Mouse (Mus musculus) hindbrain, embryonic 11.5 days (tissue): Measurements from ENCODE around the gene Pxn. TPM values are rescaled to one million over a fixed set of nuclear protein-coding genes. Genes with fewer than 3 reads are reported as not detected.

Experiments
- ATAC-seq: fragments of 200-750 bp; cut with Nextera tagmentation; 2 replicates; pipeline ENCODE4 v1.8.0; 2017; ENCODE audit warnings: mild to moderate bottlenecking, moderate TSS enrichment, moderate library complexity; ENCODE audit not compliant: low FRiP score
- DNase-seq: peaks from one replicate; pipeline ENCODE4 v3.0.0-alpha.2; 2015; ENCODE audit warnings: low spot score
- H3K27ac ChIP-seq: fragments of 300-500 bp; sonication (generic); 2 replicates; pipeline ENCODE4 v1.5.1; 2014; ENCODE audit warnings: mild to moderate bottlenecking, low read depth, low read length
- H3K27me3 ChIP-seq: fragments of 300-500 bp; sonication (generic); 2 replicates; pipeline ENCODE4 v1.6.1; 2014; ENCODE audit warnings: mild to moderate bottlenecking, low read length, moderate library complexity, mixed read lengths; ENCODE audit not compliant: control insufficient read depth, insufficient read depth
- H3K36me3 ChIP-seq: fragments of 300-500 bp; sonication (generic); 2 replicates; pipeline ENCODE4 v1.6.1; 2014; ENCODE audit warnings: mild to moderate bottlenecking, low read length, moderate library complexity, mixed read lengths; ENCODE audit not compliant: control insufficient read depth, insufficient read depth
- H3K4me1 ChIP-seq: fragments of 300-500 bp; sonication (generic); replicated peaks from 2 replicates; pipeline ENCODE4 v1.6.1; 2014; ENCODE audit warnings: low read length, mixed read lengths; ENCODE audit not compliant: control insufficient read depth, insufficient read depth
- H3K4me2 ChIP-seq: fragments of 300-500 bp; sonication (generic); replicated peaks from 2 replicates; pipeline ENCODE4 v1.6.1; 2014; ENCODE audit warnings: mild to moderate bottlenecking, low read depth, low read length
- H3K4me3 ChIP-seq: fragments of 300-500 bp; sonication (generic); 2 replicates; pipeline ENCODE4 v1.5.1; 2014; ENCODE audit warnings: low read depth, low read length
- H3K9ac ChIP-seq: fragments of 300-500 bp; sonication (generic); 2 replicates; pipeline ENCODE4 v1.6.1; 2014; ENCODE audit warnings: low read depth, low read length
- H3K9me3 ChIP-seq: fragments of 300-500 bp; sonication (generic); 2 replicates; pipeline ENCODE4 v1.6.1; 2016; ENCODE audit warnings: low read length; ENCODE audit not compliant: control insufficient read depth
- WGBS: fragments of 180-500 bp; shearing (Covaris S2); extraction: QIAGEN DNeasy Blood & Tissue Kit; methylation state at CpG from one replicate; pipeline ENCODE4 v1.1.7; 2014; 5-methylcytosine and 5-hydroxymethylcytosine counted together
- polyA plus RNA-seq: library from polyadenylated mRNA; unstranded; fragments of >200 nt; fragmentation: Nextera tagmentation; extraction: Ambion mirVana; gene quantifications from 2 replicates; pipeline ENCODE4 v1.2.1, GENCODE M21; 2014

The Pxn gene
- polyA plus RNA-seq, 1 experiment from 2014 or later, result 10.1 TPM

- H3K36me3 ChIP-seq, result no peaks in the 10 kb centered on the region
- no peak for DNase-seq
- no peak overlapping the region for H3K4me2 ChIP-seq
- H3K9me3 ChIP-seq, result no peaks in the 10 kb centered on the region
- 83% methylated on average over 14 of the region's 14 CpGs for WGBS
- ATAC-seq, result no peak
- H3K9ac ChIP-seq, result no peak overlapping the region
- peaks cover 17% of the 10 kb centered on the region for H3K4me1 ChIP-seq
- H3K27me3 ChIP-seq, result no peaks in the 10 kb centered on the region
- no peak overlapping the region for H3K27ac ChIP-seq
- no peak overlapping the region for H3K4me3 ChIP-seq
Measured at GRCm38 (mm10) chr5:115545636-115546035, 39.2 kb downstream of the Pxn start.

- Histone ChIP-seq H3K9ac (peak overlapping the region; percentile 27; the same call in 1 of the 2 replicates), H3K4me1 (peaks cover 17% of the 10 kb centered on the region), H3K4me3 (no peak overlapping the region), H3K27me3 (no peaks in the 10 kb centered on the region), H3K27ac (peak overlapping the region; percentile 36; the same call in 1 of the 2 replicates), H3K9me3 (no peaks in the 10 kb centered on the region), H3K4me2 (no peak overlapping the region), H3K36me3 (no peaks in the 10 kb centered on the region)
- DNase-seq, result no peak
- WGBS, result 68% methylated on average over 11 of the region's 11 CpGs
- ATAC-seq, result no peak
Measured at GRCm38 (mm10) chr5:115546536-115546935, 40.1 kb downstream of the Pxn start.

DNA sequence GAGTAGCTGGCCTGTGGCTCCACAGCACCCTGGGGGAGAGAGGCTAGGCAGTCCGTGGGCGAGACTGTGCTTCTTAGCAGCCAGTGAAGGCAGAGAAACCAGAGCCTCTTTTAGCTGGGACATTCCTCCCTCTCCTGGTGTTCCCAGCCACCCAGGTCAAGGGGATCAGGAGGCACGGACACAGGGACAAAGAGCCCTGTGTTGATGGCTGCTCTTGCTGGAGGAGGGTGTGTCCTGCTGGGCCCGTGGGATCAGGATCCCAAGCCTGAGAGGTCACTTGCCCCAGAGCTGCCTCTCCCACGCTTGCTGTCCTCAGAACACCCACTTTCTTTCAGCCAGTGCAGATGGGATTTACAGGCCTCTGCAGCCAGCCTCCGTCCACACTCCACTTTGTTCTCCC is 40.5 kb downstream of the Pxn start:
- H3K9me3 ChIP-seq, result no peaks in the 10 kb centered on the region
- no peak for DNase-seq
- 27% methylated on average over 6 of the region's 6 CpGs for WGBS
- H3K4me3 ChIP-seq, result no peak overlapping the region
- H3K4me2 ChIP-seq, result no peak overlapping the region
- ATAC-seq, result no peak
- H3K27me3 ChIP-seq, result no peaks in the 10 kb centered on the region
- H3K36me3 ChIP-seq, result no peaks in the 10 kb centered on the region
- peak overlapping the region; percentile 27 for H3K9ac ChIP-seq
- H3K4me1 ChIP-seq, result peaks cover 17% of the 10 kb centered on the region
- H3K27ac ChIP-seq, result peak overlapping the region; percentile 36

- no peak overlapping the region for H3K4me2 ChIP-seq
- H3K27me3 ChIP-seq, result no peaks in the 10 kb centered on the region
- no peak for ATAC-seq
- peak overlapping the region; percentile 36; the same call in 1 of the 2 replicates for H3K27ac ChIP-seq
- 71% methylated on average over 7 of the region's 7 CpGs for WGBS
- peak overlapping the region; percentile 11; the same call in 1 of the 2 replicates for H3K9ac ChIP-seq
- no peaks in the 10 kb centered on the region for H3K36me3 ChIP-seq
- H3K4me3 ChIP-seq, result no peak overlapping the region
- peaks cover 17% of the 10 kb centered on the region for H3K4me1 ChIP-seq
- DNase-seq, result no peak
- H3K9me3 ChIP-seq, result no peaks in the 10 kb centered on the region
Measured at GRCm38 (mm10) chr5:115547421-115547820, 40.9 kb downstream of the Pxn start.

- Histone ChIP-seq H3K4me1 (peaks cover 14% of the 10 kb centered on the region), H3K36me3 (no peaks in the 10 kb centered on the region), H3K4me3 (no peak overlapping the region), H3K4me2 (no peak overlapping the region), H3K9me3 (no peaks in the 10 kb centered on the region), H3K27me3 (no peaks in the 10 kb centered on the region), H3K27ac (no peak overlapping the region), H3K9ac (no peak overlapping the region)
- 89% methylated on average over 18 of the region's 18 CpGs for WGBS
- DNase-seq (no peak), ATAC-seq (no peak)
Measured at GRCm38 (mm10) chr5:115548501-115549285, 42.2 kb downstream of the Pxn start.

DNA sequence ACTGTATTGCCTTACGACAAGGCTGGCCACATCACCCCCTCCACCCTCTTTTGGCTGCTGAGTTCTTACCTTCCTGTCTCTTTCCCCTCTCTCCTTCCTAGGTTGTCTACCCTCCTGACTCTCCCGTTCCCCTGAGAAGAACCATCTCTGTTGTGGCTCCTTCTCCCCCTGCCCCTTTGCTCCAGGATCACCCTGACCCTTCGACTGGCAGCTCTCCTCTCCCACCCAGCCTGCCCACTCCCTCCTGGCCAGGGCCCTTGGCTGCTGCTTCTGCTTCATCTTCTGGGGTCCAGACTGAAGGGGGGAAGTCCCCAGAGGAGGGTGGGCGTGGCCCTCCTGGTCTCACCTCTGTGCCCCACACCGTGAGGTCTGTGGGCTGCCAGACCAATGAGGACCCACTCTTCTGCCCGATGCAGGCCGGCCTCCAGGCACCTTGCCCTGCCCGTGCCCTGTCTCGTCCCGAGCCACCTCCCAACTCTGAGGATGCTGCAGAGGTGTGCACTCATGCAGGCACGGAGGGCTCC is 44.1 kb downstream of the Pxn start:
- no peak for DNase-seq
- Histone ChIP-seq H3K27ac (no peak overlapping the region), H3K9ac (no peak overlapping the region), H3K4me3 (no peak overlapping the region), H3K4me2 (no peak overlapping the region), H3K36me3 (peaks cover 2% of the 10 kb centered on the region; the same call in 1 of the 2 replicates), H3K4me1 (peaks cover 8% of the 10 kb centered on the region), H3K27me3 (no peaks in the 10 kb centered on the region), H3K9me3 (no peaks in the 10 kb centered on the region)
- no peak for ATAC-seq
- WGBS, result 85% methylated on average over 11 of the region's 11 CpGs

- H3K9ac ChIP-seq, result 0 out of 2 replicates have a peak overlapping the region, but pooled peaks have one; percentile 7
- H3K27ac ChIP-seq, result no peak overlapping the region
- no peak for DNase-seq
- H3K4me3 ChIP-seq, result no peak overlapping the region
- H3K27me3 ChIP-seq, result no peaks in the 10 kb centered on the region
- no peak overlapping the region for H3K4me2 ChIP-seq
- peaks cover 8% of the 10 kb centered on the region for H3K4me1 ChIP-seq
- no peak for ATAC-seq
- H3K36me3 ChIP-seq, result peaks cover 2% of the 10 kb centered on the region; the same call in 1 of the 2 replicates
- H3K9me3 ChIP-seq, result no peaks in the 10 kb centered on the region
- 73% methylated on average over 12 of the region's 12 CpGs for WGBS
Measured at GRCm38 (mm10) chr5:115551386-115551785, 44.9 kb downstream of the Pxn start.

GRCm38 (mm10) chr5:115551799-115552198 is 45.3 kb downstream of the Pxn start:
- Histone ChIP-seq H3K9ac (no peak overlapping the region), H3K9me3 (no peaks in the 10 kb centered on the region), H3K27ac (no peak overlapping the region), H3K4me1 (peaks cover 4% of the 10 kb centered on the region), H3K4me2 (no peak overlapping the region), H3K4me3 (no peak overlapping the region), H3K27me3 (no peaks in the 10 kb centered on the region), H3K36me3 (peaks cover 2% of the 10 kb centered on the region; the same call in 1 of the 2 replicates)
- no peak for DNase-seq
- ATAC-seq, result no peak
- WGBS, result 80% methylated on average over 13 of the region's 13 CpGs
